Mouse (Mus musculus) stomach, postnatal 0 days (tissue): ENCODE data around the gene Lsp1.

ENCODE experiments used
- CTCF ChIP-seq: IDR thresholded peaks from 2 replicates; pipeline ENCODE4 v1.5.1; 2016; ENCODE audit warnings: antibody characterized with exemption, low read depth, mild to moderate bottlenecking, moderate library complexity
- EP300 ChIP-seq: optimal IDR thresholded peaks from 2 replicates; pipeline ENCODE3; 2016; ENCODE audit warnings: antibody characterized with exemption

DNA sequence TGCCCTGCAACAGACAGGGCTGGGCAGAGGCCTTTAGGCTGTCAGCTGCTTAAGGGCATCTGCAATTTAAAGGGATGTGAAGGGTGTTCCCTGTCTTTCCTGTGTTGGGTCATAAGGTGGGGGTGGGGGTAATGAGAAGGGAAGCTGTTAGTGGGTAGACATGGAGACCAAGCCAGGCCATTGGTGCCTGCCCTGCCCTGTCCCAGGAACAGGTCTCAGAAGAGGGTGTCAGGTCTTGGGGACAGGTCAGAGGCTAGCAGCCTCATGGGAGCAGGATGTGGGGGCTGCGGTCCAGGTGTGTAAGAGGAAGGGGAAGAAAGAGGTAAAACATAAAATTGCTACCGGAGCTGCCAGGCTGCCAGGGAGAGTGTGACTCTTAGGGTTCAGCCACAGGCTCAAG lies 837 bp downstream of the Lsp1 start:
- TF ChIP-seq EP300 (no peak), CTCF (no peak)
